Mouse (Mus musculus): ENCODE measurements around the gene Olfr1459. TPM values are rescaled to one million over a fixed set of nuclear protein-coding genes. Genes with fewer than 3 reads are reported as not detected.

The Olfr1459 gene
- polyA plus RNA-seq (2015; fragmentation: Nextera tagmentation; extraction: Ambion mirVana): not detected in 2 replicates

DNA sequence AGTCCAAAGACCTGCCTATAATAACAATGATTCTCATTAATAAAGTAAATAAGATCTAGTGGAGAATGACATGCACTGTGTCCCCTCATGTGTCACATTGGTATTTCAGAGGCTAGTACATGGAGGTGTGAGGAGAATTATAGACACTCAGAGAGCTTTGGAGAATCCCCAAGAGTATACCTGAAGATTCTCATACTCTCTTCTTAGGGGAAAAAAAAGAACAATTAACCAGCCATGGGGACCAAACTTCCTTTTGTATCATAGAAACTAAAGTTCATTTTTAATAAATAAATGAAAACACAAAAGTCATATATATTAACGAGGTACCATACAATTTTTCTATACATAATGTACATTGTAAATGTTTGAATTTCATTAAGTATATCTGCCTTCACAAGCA is at the start of gene Olfr1459:
Gene Olfr1459 (minus strand): TSS at position 101 of the 400 bp plus-strand sequence.
- no peaks in the 10 kb centered on the region for H3K27me3 ChIP-seq
- H3K36me3 ChIP-seq: no peaks in the 10 kb centered on the region
- no peak within 1 kb of the TSS for H3K27ac ChIP-seq (replicated peaks)
- H3K4me1 ChIP-seq (replicated peaks): no peaks in the 10 kb centered on the region
- no peak within 1 kb of the TSS for H3K4me2 ChIP-seq
- WGBS: 78% methylated on average over 1 of the region's 1 CpGs
- no peak for ATAC-seq (ENCODE audit: low read depth)
- peaks cover 35% of the 10 kb centered on the region for H3K9me3 ChIP-seq
- no peak within 1 kb of the TSS for H3K4me3 ChIP-seq
- no peak within 1 kb of the TSS for H3K9ac ChIP-seq

DNA sequence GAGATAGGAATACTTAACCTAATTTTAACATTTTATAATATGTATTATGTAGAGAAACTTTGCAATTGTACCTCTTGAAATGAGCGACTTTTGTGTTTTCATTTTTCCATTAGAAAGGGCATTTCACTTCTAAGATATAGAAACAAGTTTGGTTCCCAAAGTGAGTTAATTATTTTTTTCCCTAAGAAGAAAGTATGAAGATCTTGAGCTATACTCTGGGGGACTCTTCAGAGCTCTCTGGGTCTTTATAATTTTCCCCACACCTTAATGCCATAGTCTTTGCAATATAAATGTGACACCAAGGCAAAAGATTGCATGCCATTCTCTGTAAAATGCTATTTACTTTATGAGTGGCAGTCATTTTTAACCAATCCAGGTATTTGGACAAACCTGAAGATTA is 36.1 kb upstream of the Olfr1459 start, which contains the start of gene Olfr1462:
Gene Olfr1462 (plus strand): TSS at position 301 of the 400 bp plus-strand sequence.
- 93% methylated on average over 1 of the region's 1 CpGs for WGBS
- no peak within 1 kb of the TSS for H3K9ac ChIP-seq
- H3K4me1 ChIP-seq (replicated peaks): no peaks in the 10 kb centered on the region
- H3K27ac ChIP-seq (replicated peaks): no peak within 1 kb of the TSS
- ATAC-seq (ENCODE audit: low read depth): no peak
- H3K27me3 ChIP-seq: no peaks in the 10 kb centered on the region
- peaks cover 10% of the 10 kb centered on the region for H3K9me3 ChIP-seq
- no peak within 1 kb of the TSS for H3K4me2 ChIP-seq
- H3K36me3 ChIP-seq: no peaks in the 10 kb centered on the region
- no peak within 1 kb of the TSS for H3K4me3 ChIP-seq

DNA sequence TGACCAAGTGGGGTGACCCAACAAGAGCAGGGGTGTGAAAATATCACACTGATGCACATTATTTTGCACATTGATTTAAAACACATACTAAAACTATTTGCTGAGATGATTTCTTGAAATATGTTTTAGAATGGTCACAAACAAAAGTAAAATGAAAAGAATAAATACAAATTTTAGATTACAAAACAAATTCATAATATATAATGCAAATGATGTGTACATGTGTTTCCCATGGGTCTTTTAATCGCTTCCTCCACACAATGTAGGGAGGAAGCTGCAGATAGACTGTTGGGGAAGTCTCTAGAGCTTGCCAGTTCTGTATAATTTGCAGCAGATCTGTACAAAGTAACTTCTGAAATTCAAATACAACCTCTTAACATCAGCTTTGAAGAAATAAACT is 13.4 kb upstream of the Olfr1459 start, which contains the start of gene Olfr1461:
Gene Olfr1461 (plus strand): TSS at position 301 of the 400 bp plus-strand sequence.
- ATAC-seq (ENCODE audit: low read depth): no peak
- Histone ChIP-seq H3K4me3 (no peak within 1 kb of the TSS), H3K27ac (replicated peaks) (no peak within 1 kb of the TSS), H3K4me2 (no peak within 1 kb of the TSS), H3K9me3 (no peaks in the 10 kb centered on the region), H3K4me1 (replicated peaks) (no peaks in the 10 kb centered on the region), H3K27me3 (no peaks in the 10 kb centered on the region), H3K9ac (no peak within 1 kb of the TSS), H3K36me3 (no peaks in the 10 kb centered on the region)
- WGBS: 57% methylated on average over 1 of the region's 1 CpGs

DNA sequence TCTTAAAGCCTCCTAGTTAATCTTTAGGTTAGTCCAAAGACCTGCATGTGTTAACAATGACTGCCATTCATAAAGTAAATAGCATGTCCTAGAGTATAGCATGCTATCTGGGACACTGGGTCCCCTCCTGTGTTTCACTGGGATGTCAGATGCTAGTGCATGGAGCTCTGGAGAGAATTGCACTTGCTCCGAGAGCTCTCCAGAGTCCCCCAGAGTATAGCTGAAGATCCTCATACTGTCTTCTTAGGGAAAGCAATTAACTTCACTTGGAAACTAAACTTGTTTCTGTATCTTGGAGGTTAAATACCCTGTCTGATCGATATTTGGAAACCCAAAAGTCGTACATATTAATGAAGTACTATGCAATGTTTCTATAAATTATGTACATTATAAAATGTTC is 42.7 kb downstream of the Olfr1459 start, which contains the start of gene Olfr1458:
Gene Olfr1458 (minus strand): TSS at position 101 of the 400 bp plus-strand sequence.
- H3K9me3 ChIP-seq: peaks cover 18% of the 10 kb centered on the region
- no peak within 1 kb of the TSS for H3K4me2 ChIP-seq
- no peak within 1 kb of the TSS for H3K4me3 ChIP-seq
- no peak within 1 kb of the TSS for H3K27ac ChIP-seq (replicated peaks)
- ATAC-seq (ENCODE audit: low read depth): no peak
- WGBS: 87% methylated on average over 3 of the region's 3 CpGs
- H3K27me3 ChIP-seq: no peaks in the 10 kb centered on the region
- no peaks in the 10 kb centered on the region for H3K36me3 ChIP-seq
- no peak within 1 kb of the TSS for H3K9ac ChIP-seq
- no peaks in the 10 kb centered on the region for H3K4me1 ChIP-seq (replicated peaks)

DNA sequence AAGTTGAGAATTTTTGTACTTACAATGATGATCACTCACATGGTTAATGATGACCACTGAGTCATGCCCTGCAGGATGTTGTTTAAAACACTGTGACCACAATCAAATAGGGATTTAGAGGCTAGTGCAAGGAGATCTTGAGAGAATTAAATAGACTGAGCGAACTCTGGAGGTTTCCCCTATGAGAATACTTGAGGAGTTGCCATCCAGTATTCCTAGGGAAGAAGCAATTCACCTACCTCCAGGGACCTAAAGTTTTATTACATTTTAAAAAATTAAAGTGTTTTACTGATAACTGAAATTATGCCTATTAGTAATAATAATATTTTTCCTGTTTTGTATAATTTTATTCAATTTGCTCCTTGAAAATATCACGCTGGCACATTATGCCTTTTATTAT is 51.6 kb downstream of the Olfr1459 start, which contains the start of gene Olfr1457:
Gene Olfr1457 (minus strand): TSS at position 101 of the 400 bp plus-strand sequence.
- Histone ChIP-seq H3K4me3 (no peak within 1 kb of the TSS), H3K27ac (replicated peaks) (no peak within 1 kb of the TSS), H3K4me1 (replicated peaks) (no peaks in the 10 kb centered on the region), H3K9ac (no peak within 1 kb of the TSS), H3K36me3 (no peaks in the 10 kb centered on the region), H3K27me3 (no peaks in the 10 kb centered on the region), H3K4me2 (no peak within 1 kb of the TSS), H3K9me3 (peaks cover 9% of the 10 kb centered on the region)
- no peak for ATAC-seq (ENCODE audit: low read depth)
- 73% methylated on average over 2 of the region's 2 CpGs for WGBS

DNA sequence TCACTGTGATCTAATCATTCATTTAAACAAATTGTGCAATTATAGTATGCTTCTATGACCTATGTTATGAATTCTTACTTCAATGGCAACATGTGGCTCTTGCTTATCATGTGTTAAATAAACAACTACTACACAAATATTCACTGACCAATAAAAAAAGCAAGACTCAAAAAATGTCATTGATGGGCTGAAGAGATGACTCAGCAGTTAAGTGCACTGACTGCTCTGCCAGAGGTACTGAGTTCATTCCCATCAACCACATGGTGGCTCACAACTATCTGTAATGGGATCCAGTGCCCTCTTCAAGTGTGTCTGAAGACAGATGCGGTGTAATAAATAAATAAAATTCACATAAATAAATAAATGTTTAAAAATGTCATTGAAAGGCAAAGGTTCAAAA is 55.4 kb downstream of the Olfr1459 start:
- no peaks in the 10 kb centered on the region for H3K36me3 ChIP-seq
- H3K27me3 ChIP-seq: no peaks in the 10 kb centered on the region
- no peak overlapping the region for H3K4me2 ChIP-seq
- no peak overlapping the region for H3K9ac ChIP-seq
- ATAC-seq (ENCODE audit: low read depth): no peak
- no peak overlapping the region for H3K4me3 ChIP-seq
- H3K4me1 ChIP-seq (replicated peaks): no peaks in the 10 kb centered on the region
- WGBS: 93% methylated on average over 1 of the region's 1 CpGs
- H3K9me3 ChIP-seq: peaks cover 19% of the 10 kb centered on the region
- no peak overlapping the region for H3K27ac ChIP-seq (replicated peaks)

Other genes with a start within 250 kb of the Olfr1459 start
- gene Olfr1447, start 245.8 kb downstream of the Olfr1459 start, polyA plus RNA-seq (2015; fragmentation: Nextera tagmentation; extraction: Ambion mirVana): not detected in 2 replicates
- gene Olfr1448, start 225.1 kb downstream of the Olfr1459 start, polyA plus RNA-seq (2015; fragmentation: Nextera tagmentation; extraction: Ambion mirVana): not detected in 2 replicates
- not detected in 2 replicates for gene Olfr1449, start 218.7 kb downstream of the Olfr1459 start, polyA plus RNA-seq (2015; fragmentation: Nextera tagmentation; extraction: Ambion mirVana)
- not detected in 2 replicates for gene Olfr1450, start 199.3 kb downstream of the Olfr1459 start, polyA plus RNA-seq (2015; fragmentation: Nextera tagmentation; extraction: Ambion mirVana)
- not detected in 2 replicates for gene Olfr1451, start 154.5 kb downstream of the Olfr1459 start, polyA plus RNA-seq (2015; fragmentation: Nextera tagmentation; extraction: Ambion mirVana)
- not detected in 2 replicates for gene Olfr1453, start 121.2 kb downstream of the Olfr1459 start, polyA plus RNA-seq (2015; fragmentation: Nextera tagmentation; extraction: Ambion mirVana)
- not detected in 2 replicates for gene Olfr1454, start 88.9 kb downstream of the Olfr1459 start, polyA plus RNA-seq (2015; fragmentation: Nextera tagmentation; extraction: Ambion mirVana)
- gene Olfr1457, start 51.7 kb downstream of the Olfr1459 start, polyA plus RNA-seq (2015; fragmentation: Nextera tagmentation; extraction: Ambion mirVana): not detected in 2 replicates
- gene Olfr1458, start 42.8 kb downstream of the Olfr1459 start, polyA plus RNA-seq (2015; fragmentation: Nextera tagmentation; extraction: Ambion mirVana): not detected in 2 replicates
- gene Olfr1461, start 13.5 kb upstream of the Olfr1459 start, polyA plus RNA-seq (2015; fragmentation: Nextera tagmentation; extraction: Ambion mirVana): not detected in 2 replicates
- gene Olfr1462, start 36.2 kb upstream of the Olfr1459 start, polyA plus RNA-seq (2015; fragmentation: Nextera tagmentation; extraction: Ambion mirVana): not detected in 2 replicates
- not detected in 2 replicates for gene Olfr1463, start 81.8 kb upstream of the Olfr1459 start, polyA plus RNA-seq (2015; fragmentation: Nextera tagmentation; extraction: Ambion mirVana)
- gene Olfr1465, start 166.0 kb upstream of the Olfr1459 start, polyA plus RNA-seq (2015; fragmentation: Nextera tagmentation; extraction: Ambion mirVana): not detected in 2 replicates
- gene Olfr1466, start 189.3 kb upstream of the Olfr1459 start, polyA plus RNA-seq (2015; fragmentation: Nextera tagmentation; extraction: Ambion mirVana): not detected in 2 replicates
- gene Olfr1467, start 212.7 kb upstream of the Olfr1459 start, polyA plus RNA-seq (2015; fragmentation: Nextera tagmentation; extraction: Ambion mirVana): not detected in 2 replicates

Data from neural tube, embryonic 13.5 days (tissue).